Mouse (Mus musculus): ENCODE measurements at regions not wholly inside any gene's neighbourhood (a gene's known extent, or its start where the extent isn't known, plus 50 kb on each side); places are given as distances from the start of the nearest gene placed in this dataset.
A peak's percentile ranks its signal among the peaks of the same experiment; 100 is the strongest.

GRCm38 (mm10) chr6:116767738-116768522, 51.2 kb upstream of the Tmem72 start:
- peak overlapping the region; percentile 66 for H3K27ac ChIP-seq (ENCODE audit: low read length)
- no peaks in the 10 kb centered on the region for H3K9me3 ChIP-seq (replicated peaks; ENCODE audit: control insufficient read depth, low read length)
- H3K4me3 ChIP-seq (replicated peaks; ENCODE audit: low read length), result no peak overlapping the region
- H3K9ac ChIP-seq (ENCODE audit: low read length), result no peak overlapping the region
- WGBS, result 26% methylated on average over 17 of the region's 17 CpGs
- peak; percentile 69; the same call in 1 of the 2 replicates for ATAC-seq (ENCODE audit: insufficient read depth, low FRiP score)
- no peaks in the 10 kb centered on the region for H3K36me3 ChIP-seq (ENCODE audit: control insufficient read depth, insufficient read depth, low read length)
- H3K4me1 ChIP-seq (ENCODE audit: control insufficient read depth, insufficient read depth, low read length), result peaks cover 5% of the 10 kb centered on the region; the same call in 1 of the 2 replicates
- H3K4me2 ChIP-seq (ENCODE audit: low read depth, low read length), result no peak overlapping the region
- no peaks in the 10 kb centered on the region for H3K27me3 ChIP-seq (ENCODE audit: control insufficient read depth, insufficient read depth, low read length)

GRCm38 (mm10) chr6:116774954-116775675, 58.4 kb upstream of the Tmem72 start:
- Histone ChIP-seq H3K27me3 (ENCODE audit: control insufficient read depth, insufficient read depth, low read length) (no peaks in the 10 kb centered on the region), H3K4me1 (ENCODE audit: control insufficient read depth, insufficient read depth, low read length) (no peaks in the 10 kb centered on the region), H3K4me2 (ENCODE audit: low read depth, low read length) (no peak overlapping the region), H3K36me3 (ENCODE audit: control insufficient read depth, insufficient read depth, low read length) (no peaks in the 10 kb centered on the region), H3K4me3 (replicated peaks; ENCODE audit: low read length) (no peak overlapping the region), H3K9me3 (replicated peaks; ENCODE audit: control insufficient read depth, low read length) (no peaks in the 10 kb centered on the region), H3K27ac (ENCODE audit: low read length) (no peak overlapping the region), H3K9ac (ENCODE audit: low read length) (no peak overlapping the region)
- 81% methylated on average over 12 of the region's 12 CpGs for WGBS
- no peak for ATAC-seq (ENCODE audit: insufficient read depth, low FRiP score)

GRCm38 (mm10) chr6:116786553-116787335, 70.0 kb upstream of the Tmem72 start:
- no peaks in the 10 kb centered on the region for H3K9me3 ChIP-seq (replicated peaks; ENCODE audit: control insufficient read depth, low read length)
- no peaks in the 10 kb centered on the region for H3K4me1 ChIP-seq (ENCODE audit: control insufficient read depth, insufficient read depth, low read length)
- 61% methylated on average over 3 of the region's 3 CpGs for WGBS
- H3K4me2 ChIP-seq (ENCODE audit: low read depth, low read length), result no peak overlapping the region
- no peaks in the 10 kb centered on the region for H3K27me3 ChIP-seq (ENCODE audit: control insufficient read depth, insufficient read depth, low read length)
- H3K36me3 ChIP-seq (ENCODE audit: control insufficient read depth, insufficient read depth, low read length), result no peaks in the 10 kb centered on the region
- no peak overlapping the region for H3K4me3 ChIP-seq (replicated peaks; ENCODE audit: low read length)
- ATAC-seq (ENCODE audit: insufficient read depth, low FRiP score), result no peak
- H3K9ac ChIP-seq (ENCODE audit: low read length), result no peak overlapping the region
- no peak overlapping the region for H3K27ac ChIP-seq (ENCODE audit: low read length)

- Histone ChIP-seq H3K36me3 (ENCODE audit: control insufficient read depth, insufficient read depth, low read length) (no peaks in the 10 kb centered on the region), H3K9ac (ENCODE audit: low read length) (no peak overlapping the region), H3K27me3 (ENCODE audit: control insufficient read depth, insufficient read depth, low read length) (no peaks in the 10 kb centered on the region), H3K4me3 (replicated peaks; ENCODE audit: low read length) (no peak overlapping the region), H3K4me2 (ENCODE audit: low read depth, low read length) (no peak overlapping the region), H3K9me3 (replicated peaks; ENCODE audit: control insufficient read depth, low read length) (no peaks in the 10 kb centered on the region), H3K4me1 (ENCODE audit: control insufficient read depth, insufficient read depth, low read length) (peaks cover 11% of the 10 kb centered on the region; the same call in 1 of the 2 replicates), H3K27ac (ENCODE audit: low read length) (no peak overlapping the region)
- WGBS, result 42% methylated on average over 4 of the region's 4 CpGs
- ATAC-seq (ENCODE audit: insufficient read depth, low FRiP score), result peak; percentile 70
These were observed 76.7 kb upstream of the Tmem72 start for GRCm38 (mm10) chr6:116793321-116793960.

GRCm38 (mm10) chr6:116793961-116794336, 77.2 kb upstream of the Tmem72 start:
- 36% methylated on average over 9 of the region's 9 CpGs for WGBS
- Histone ChIP-seq H3K27ac (ENCODE audit: low read length) (no peak overlapping the region), H3K27me3 (ENCODE audit: control insufficient read depth, insufficient read depth, low read length) (no peaks in the 10 kb centered on the region), H3K9me3 (replicated peaks; ENCODE audit: control insufficient read depth, low read length) (no peaks in the 10 kb centered on the region), H3K4me2 (ENCODE audit: low read depth, low read length) (no peak overlapping the region), H3K36me3 (ENCODE audit: control insufficient read depth, insufficient read depth, low read length) (no peaks in the 10 kb centered on the region), H3K4me1 (ENCODE audit: control insufficient read depth, insufficient read depth, low read length) (peaks cover 11% of the 10 kb centered on the region; the same call in 1 of the 2 replicates), H3K9ac (ENCODE audit: low read length) (no peak overlapping the region), H3K4me3 (replicated peaks; ENCODE audit: low read length) (no peak overlapping the region)
- ATAC-seq (ENCODE audit: insufficient read depth, low FRiP score), result peak; percentile 82

GRCm38 (mm10) chr6:116821215-116821912, 104.7 kb upstream of the Tmem72 start:
- Histone ChIP-seq H3K4me3 (replicated peaks; ENCODE audit: low read length) (no peak overlapping the region), H3K27ac (ENCODE audit: low read length) (peak overlapping the region; percentile 36; the same call in 1 of the 2 replicates), H3K9ac (ENCODE audit: low read length) (no peak overlapping the region), H3K36me3 (ENCODE audit: control insufficient read depth, insufficient read depth, low read length) (no peaks in the 10 kb centered on the region), H3K4me1 (ENCODE audit: control insufficient read depth, insufficient read depth, low read length) (peaks cover 12% of the 10 kb centered on the region), H3K9me3 (replicated peaks; ENCODE audit: control insufficient read depth, low read length) (no peaks in the 10 kb centered on the region), H3K4me2 (ENCODE audit: low read depth, low read length) (no peak overlapping the region), H3K27me3 (ENCODE audit: control insufficient read depth, insufficient read depth, low read length) (no peaks in the 10 kb centered on the region)
- peak; percentile 79 for ATAC-seq (ENCODE audit: insufficient read depth, low FRiP score)
- 36% methylated on average over 12 of the region's 12 CpGs for WGBS

- Histone ChIP-seq H3K4me3 (replicated peaks; ENCODE audit: low read length) (no peak overlapping the region), H3K4me2 (ENCODE audit: low read depth, low read length) (no peak overlapping the region), H3K9ac (ENCODE audit: low read length) (no peak overlapping the region), H3K36me3 (ENCODE audit: control insufficient read depth, insufficient read depth, low read length) (no peaks in the 10 kb centered on the region), H3K9me3 (replicated peaks; ENCODE audit: control insufficient read depth, low read length) (no peaks in the 10 kb centered on the region), H3K27me3 (ENCODE audit: control insufficient read depth, insufficient read depth, low read length) (no peaks in the 10 kb centered on the region), H3K27ac (ENCODE audit: low read length) (no peak overlapping the region), H3K4me1 (ENCODE audit: control insufficient read depth, insufficient read depth, low read length) (peaks cover 16% of the 10 kb centered on the region)
- 93% methylated on average over 6 of the region's 6 CpGs for WGBS
- no peak for ATAC-seq (ENCODE audit: insufficient read depth, low FRiP score)
These were observed 105.9 kb upstream of the Tmem72 start for GRCm38 (mm10) chr6:116822605-116823004.

GRCm38 (mm10) chr6:116825628-116826027, 108.9 kb upstream of the Tmem72 start:
- Histone ChIP-seq H3K4me1 (ENCODE audit: control insufficient read depth, insufficient read depth, low read length) (peaks cover 17% of the 10 kb centered on the region), H3K9me3 (replicated peaks; ENCODE audit: control insufficient read depth, low read length) (no peaks in the 10 kb centered on the region), H3K4me3 (replicated peaks; ENCODE audit: low read length) (no peak overlapping the region), H3K4me2 (ENCODE audit: low read depth, low read length) (no peak overlapping the region), H3K27me3 (ENCODE audit: control insufficient read depth, insufficient read depth, low read length) (no peaks in the 10 kb centered on the region), H3K36me3 (ENCODE audit: control insufficient read depth, insufficient read depth, low read length) (no peaks in the 10 kb centered on the region), H3K9ac (ENCODE audit: low read length) (no peak overlapping the region), H3K27ac (ENCODE audit: low read length) (no peak overlapping the region)
- ATAC-seq (ENCODE audit: insufficient read depth, low FRiP score), result no peak
- 87% methylated on average over 2 of the region's 2 CpGs for WGBS
